Mouse (Mus musculus): ENCODE data around the gene Nacc2. TPM values are rescaled to one million over a fixed set of nuclear protein-coding genes. Genes with fewer than 3 reads are reported as not detected.

Gene Nacc2
- polyA plus RNA-seq, 1 experiment from 2014 or later: 12.6 TPM

GRCm38 (mm10) chr2:26156191-26156977 lies 33.4 kb upstream of the Nacc2 start:
- no peak overlapping the region for H3K9ac ChIP-seq (ENCODE audit: low read length)
- H3K4me1 ChIP-seq (replicated peaks; ENCODE audit: control insufficient read depth, insufficient read depth): no peaks in the 10 kb centered on the region
- TF ChIP-seq EP300 (optimal IDR thresholded peaks at IDR 0.05) (no peak), CTCF (IDR thresholded peaks at IDR 0.05; ENCODE audit: low read depth) (no peak)
- DNase-seq (ENCODE audit: low spot score): no peak
- ATAC-seq (ENCODE audit: low FRiP score, low TSS enrichment): no peak
- H3K27ac ChIP-seq (replicated peaks): no peak overlapping the region
- no peak overlapping the region for H3K4me3 ChIP-seq (ENCODE audit: low read depth, low read length)
- 67% methylated on average over 10 of the region's 10 CpGs for WGBS
- H3K36me3 ChIP-seq (ENCODE audit: control insufficient read depth, insufficient read depth, low read length): no peaks in the 10 kb centered on the region
- no peaks in the 10 kb centered on the region for H3K9me3 ChIP-seq (ENCODE audit: control insufficient read depth, low read length)
- no peaks in the 10 kb centered on the region for H3K27me3 ChIP-seq (ENCODE audit: control insufficient read depth, insufficient read depth, low read length)
- H3K4me2 ChIP-seq (replicated peaks; ENCODE audit: low read depth): no peak overlapping the region

GRCm38 (mm10) chr2:26155737-26156136 lies 32.7 kb upstream of the Nacc2 start:
- Histone ChIP-seq H3K36me3 (ENCODE audit: control insufficient read depth, insufficient read depth, low read length) (no peaks in the 10 kb centered on the region), H3K4me3 (ENCODE audit: low read depth, low read length) (no peak overlapping the region), H3K4me1 (replicated peaks; ENCODE audit: control insufficient read depth, insufficient read depth) (no peaks in the 10 kb centered on the region), H3K9ac (ENCODE audit: low read length) (no peak overlapping the region), H3K9me3 (ENCODE audit: control insufficient read depth, low read length) (no peaks in the 10 kb centered on the region), H3K27ac (replicated peaks) (no peak overlapping the region), H3K4me2 (replicated peaks; ENCODE audit: low read depth) (no peak overlapping the region), H3K27me3 (ENCODE audit: control insufficient read depth, insufficient read depth, low read length) (no peaks in the 10 kb centered on the region)
- TF ChIP-seq CTCF (IDR thresholded peaks at IDR 0.05; ENCODE audit: low read depth): no peak
- no peak for TF ChIP-seq EP300 (optimal IDR thresholded peaks at IDR 0.05)
- no peak for ATAC-seq (ENCODE audit: low FRiP score, low TSS enrichment)
- WGBS: 43% methylated on average over 3 of the region's 3 CpGs
- DNase-seq (ENCODE audit: low spot score): no peak

- Histone ChIP-seq H3K27ac (replicated peaks) (no peak overlapping the region), H3K4me3 (ENCODE audit: low read depth, low read length) (no peak overlapping the region), H3K9ac (ENCODE audit: low read length) (no peak overlapping the region), H3K27me3 (ENCODE audit: control insufficient read depth, insufficient read depth, low read length) (no peaks in the 10 kb centered on the region), H3K4me2 (replicated peaks; ENCODE audit: low read depth) (no peak overlapping the region), H3K36me3 (ENCODE audit: control insufficient read depth, insufficient read depth, low read length) (no peaks in the 10 kb centered on the region), H3K9me3 (ENCODE audit: control insufficient read depth, low read length) (no peaks in the 10 kb centered on the region), H3K4me1 (replicated peaks; ENCODE audit: control insufficient read depth, insufficient read depth) (no peaks in the 10 kb centered on the region)
- TF ChIP-seq CTCF (IDR thresholded peaks at IDR 0.05; ENCODE audit: low read depth): no peak
- TF ChIP-seq EP300 (optimal IDR thresholded peaks at IDR 0.05): no peak
- 62% methylated on average over 5 of the region's 5 CpGs for WGBS
- ATAC-seq (ENCODE audit: low FRiP score, low TSS enrichment) (no peak), DNase-seq (ENCODE audit: low spot score) (no peak)
Observed at GRCm38 (mm10) chr2:26154586-26154985, 31.6 kb upstream of the Nacc2 start.

- TF ChIP-seq EP300 (optimal IDR thresholded peaks at IDR 0.05): no peak
- peak; percentile 84 for TF ChIP-seq CTCF (IDR thresholded peaks at IDR 0.05; ENCODE audit: low read depth)
Observed at GRCm38 (mm10) chr2:26153909-26154340, 30.9 kb upstream of the Nacc2 start.

GRCm38 (mm10) chr2:26153295-26153694 lies 30.3 kb upstream of the Nacc2 start:
- Histone ChIP-seq H3K9me3 (ENCODE audit: control insufficient read depth, low read length) (no peaks in the 10 kb centered on the region), H3K27ac (replicated peaks) (no peak overlapping the region), H3K4me1 (replicated peaks; ENCODE audit: control insufficient read depth, insufficient read depth) (no peaks in the 10 kb centered on the region), H3K9ac (ENCODE audit: low read length) (no peak overlapping the region), H3K4me3 (ENCODE audit: low read depth, low read length) (no peak overlapping the region), H3K4me2 (replicated peaks; ENCODE audit: low read depth) (no peak overlapping the region), H3K27me3 (ENCODE audit: control insufficient read depth, insufficient read depth, low read length) (no peaks in the 10 kb centered on the region), H3K36me3 (ENCODE audit: control insufficient read depth, insufficient read depth, low read length) (no peaks in the 10 kb centered on the region)
- ATAC-seq (ENCODE audit: low FRiP score, low TSS enrichment): peak; percentile 35; the same call in 1 of the 2 replicates
- WGBS: 29% methylated on average over 4 of the region's 4 CpGs
- peak; percentile 68 for DNase-seq (ENCODE audit: low spot score)
- TF ChIP-seq CTCF (IDR thresholded peaks at IDR 0.05; ENCODE audit: low read depth): peak; percentile 71
- TF ChIP-seq EP300 (optimal IDR thresholded peaks at IDR 0.05): no peak

More at GRCm38 (mm10) chr2:26153909-26154340, 30.9 kb upstream of the Nacc2 start:
- Histone ChIP-seq H3K9me3 (ENCODE audit: control insufficient read depth, low read length) (no peaks in the 10 kb centered on the region), H3K9ac (ENCODE audit: low read length) (no peak overlapping the region), H3K4me3 (ENCODE audit: low read depth, low read length) (no peak overlapping the region), H3K4me2 (replicated peaks; ENCODE audit: low read depth) (no peak overlapping the region), H3K36me3 (ENCODE audit: control insufficient read depth, insufficient read depth, low read length) (no peaks in the 10 kb centered on the region), H3K27ac (replicated peaks) (no peak overlapping the region), H3K27me3 (ENCODE audit: control insufficient read depth, insufficient read depth, low read length) (no peaks in the 10 kb centered on the region), H3K4me1 (replicated peaks; ENCODE audit: control insufficient read depth, insufficient read depth) (no peaks in the 10 kb centered on the region)
- DNase-seq (ENCODE audit: low spot score) (peak; percentile 37), ATAC-seq (ENCODE audit: low FRiP score, low TSS enrichment) (peak; percentile 64; the same call in 1 of the 2 replicates)
- WGBS: 4% methylated on average over 4 of the region's 4 CpGs

Data from stomach, postnatal 0 days (tissue).